Mouse (Mus musculus): ENCODE data around the gene Adamts15.

The Adamts15 gene

DNA sequence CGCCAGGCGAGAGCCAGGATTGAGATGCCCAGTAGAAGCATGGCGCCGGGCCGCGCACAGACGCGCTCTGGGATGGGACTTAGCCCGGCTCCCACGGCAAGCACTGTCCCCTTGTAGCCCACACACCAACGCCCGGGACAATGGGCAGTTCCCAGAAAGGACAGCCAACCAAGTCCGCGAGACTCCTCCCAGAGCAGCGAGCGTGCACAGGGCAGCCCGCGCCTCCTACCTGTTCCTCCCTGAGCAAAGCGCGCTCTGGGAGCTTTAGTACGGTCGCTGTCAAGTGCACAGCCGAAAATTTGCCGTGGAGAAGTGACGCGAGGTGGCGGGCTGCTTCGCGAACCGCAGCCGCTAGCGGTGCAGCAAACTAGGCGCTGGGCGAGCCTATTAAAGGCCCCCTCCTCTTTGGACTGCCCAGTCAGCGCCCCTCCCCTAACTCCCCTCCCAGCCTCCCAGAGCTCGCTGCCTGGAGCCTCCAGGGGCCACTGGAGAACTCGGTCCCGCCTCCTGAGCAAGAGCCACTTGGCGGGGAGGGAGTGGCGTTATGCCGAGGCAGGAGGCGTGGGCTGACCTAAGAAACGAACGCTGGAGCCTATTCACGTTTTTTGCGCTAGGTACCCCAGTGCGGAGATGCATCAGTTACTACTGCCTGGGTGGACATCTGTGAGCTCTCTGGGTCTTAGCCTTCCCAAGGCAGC lies at the start of gene Adamts15:
Adamts15 (minus strand) TSS at position 256 of the 698 bp plus-strand sequence.
- DNase-seq, result peak; percentile 88

DNA sequence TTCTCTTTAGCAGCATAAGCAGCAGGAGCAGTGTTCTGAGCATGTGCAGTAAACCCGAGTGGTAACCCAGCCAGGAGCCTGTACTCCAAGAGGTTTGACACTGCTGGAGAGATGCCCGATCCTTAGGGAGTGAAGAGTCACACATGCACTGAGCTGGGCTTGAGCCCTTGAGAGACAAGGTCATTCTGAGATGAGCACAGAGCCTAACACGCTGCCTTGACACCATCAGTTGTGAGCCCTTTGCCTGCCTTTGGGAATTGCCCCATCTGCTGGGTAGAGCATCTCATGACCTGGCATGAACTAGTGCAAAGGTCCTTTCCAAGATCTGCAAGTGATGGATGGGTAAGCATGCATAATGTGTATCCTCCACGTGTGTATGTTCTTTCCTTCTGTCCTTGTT lies 49.7 kb upstream of the Adamts15 start:
- no peak for DNase-seq

DNA sequence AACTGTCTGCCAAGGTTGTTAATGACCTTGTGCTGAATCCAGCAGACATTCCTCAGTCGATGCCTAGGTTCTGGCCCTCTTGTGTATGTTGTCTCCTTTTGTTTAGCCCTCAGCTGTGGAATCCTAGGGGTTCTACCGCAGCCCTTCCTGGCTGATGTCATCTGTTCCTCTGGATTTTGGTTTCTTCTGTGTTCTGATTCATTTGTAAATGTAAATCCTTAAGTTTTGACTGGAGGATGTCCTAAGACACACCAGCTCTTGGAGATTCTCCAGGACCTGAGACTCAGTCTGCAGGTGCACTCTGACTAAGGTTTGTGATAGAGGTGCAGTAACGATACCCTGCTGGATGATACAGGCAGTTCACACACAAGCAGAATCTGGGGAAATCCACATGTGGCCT lies 47.7 kb upstream of the Adamts15 start:
- DNase-seq, result no peak

DNA sequence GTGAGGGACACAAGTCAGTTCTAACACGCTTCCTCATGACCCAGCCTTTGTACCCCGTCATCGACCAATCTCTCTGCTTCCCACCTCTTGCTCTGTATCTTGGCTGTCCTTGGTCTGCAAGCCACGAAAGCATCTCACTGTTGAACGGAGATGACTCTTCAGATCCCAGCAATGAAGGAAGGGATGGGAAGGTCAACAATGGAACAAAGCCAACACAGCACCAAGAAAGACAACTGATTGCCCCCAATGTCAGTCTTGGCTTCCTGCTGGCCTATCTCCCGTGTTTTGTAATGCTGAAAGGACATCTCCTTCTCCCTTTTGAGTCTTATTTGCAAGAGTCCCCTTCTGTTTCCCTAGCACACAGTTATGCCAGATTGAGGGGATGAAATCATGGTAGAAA lies 45.9 kb upstream of the Adamts15 start:
- no peak for DNase-seq

DNA sequence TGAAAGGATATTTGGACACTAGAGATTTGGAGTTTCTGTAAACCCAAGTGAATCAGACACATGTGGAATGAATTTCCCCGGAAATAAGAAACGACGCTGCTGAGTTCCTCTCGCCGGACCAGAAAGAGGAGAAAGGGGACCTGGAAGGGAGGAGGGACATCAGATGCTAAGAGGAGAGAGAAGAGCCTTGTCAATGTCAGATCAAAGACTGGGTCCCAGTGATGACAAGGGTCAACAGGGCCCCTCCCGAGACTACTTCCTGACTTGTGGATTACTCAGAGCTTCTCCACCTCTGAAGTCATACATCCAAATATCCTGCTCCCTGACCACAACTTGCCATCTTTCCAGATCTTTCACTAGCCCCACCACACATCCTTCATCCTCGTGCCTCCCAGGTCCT lies 44.6 kb upstream of the Adamts15 start:
- DNase-seq, result no peak

DNA sequence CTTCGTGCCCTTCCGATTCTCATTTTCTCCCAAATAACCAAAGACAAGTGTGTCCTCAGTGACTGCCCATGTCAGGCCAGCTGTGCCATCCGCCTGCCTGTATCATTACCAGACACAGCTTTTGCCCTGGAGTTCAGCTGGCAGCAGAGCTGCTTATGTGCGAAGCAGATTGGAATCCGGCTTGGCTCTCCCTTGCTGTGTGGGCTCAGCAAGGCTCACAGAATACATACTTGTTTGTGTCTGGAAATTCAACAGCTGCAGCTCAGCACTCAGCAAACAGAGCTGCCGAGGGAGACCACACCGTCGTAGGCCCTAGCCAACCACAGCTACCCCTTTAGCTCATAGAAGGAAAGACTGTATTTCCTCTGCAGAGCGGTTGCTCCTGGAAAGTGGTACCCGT lies 42.4 kb upstream of the Adamts15 start:
- no peak for DNase-seq

DNA sequence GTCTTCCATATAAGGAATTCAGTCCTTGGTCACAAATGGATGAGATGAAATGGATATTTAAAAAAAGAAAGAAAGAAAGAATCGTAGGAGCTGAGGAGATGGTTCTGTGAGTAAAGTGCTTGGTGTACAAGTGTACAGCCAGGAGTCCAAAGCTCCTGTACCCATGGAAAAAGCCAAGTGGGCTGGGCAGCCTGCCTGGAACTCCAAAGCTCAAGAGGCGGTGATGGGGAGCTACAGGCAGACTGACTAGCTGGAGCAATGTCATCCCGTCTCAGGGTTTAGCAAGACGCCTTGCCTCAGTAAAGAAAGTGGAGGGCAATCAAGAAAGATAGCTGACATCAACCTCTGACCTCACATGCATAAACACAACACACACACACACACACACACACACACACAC lies 41.5 kb upstream of the Adamts15 start:
- no peak for DNase-seq

DNA sequence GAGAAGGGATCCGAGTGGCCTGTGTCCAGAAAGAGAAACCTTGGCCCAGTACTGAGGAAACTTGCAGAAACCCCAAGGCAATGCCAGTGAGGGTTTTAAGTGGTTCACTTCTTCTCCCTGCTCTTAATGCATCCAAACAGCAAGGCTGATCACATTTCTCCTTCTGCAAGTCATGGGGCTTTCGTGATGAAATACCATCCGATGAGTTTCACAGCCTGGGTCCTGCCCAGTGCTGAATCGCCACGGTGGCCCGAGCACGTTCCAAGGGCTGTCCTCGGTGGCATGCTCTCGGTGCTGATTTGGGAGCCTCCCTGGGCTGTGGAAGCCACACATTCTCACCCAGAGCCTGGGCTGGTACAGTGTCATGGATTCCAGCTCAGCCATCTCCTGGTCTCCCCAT lies 33.0 kb upstream of the Adamts15 start:
- no peak for DNase-seq

DNA sequence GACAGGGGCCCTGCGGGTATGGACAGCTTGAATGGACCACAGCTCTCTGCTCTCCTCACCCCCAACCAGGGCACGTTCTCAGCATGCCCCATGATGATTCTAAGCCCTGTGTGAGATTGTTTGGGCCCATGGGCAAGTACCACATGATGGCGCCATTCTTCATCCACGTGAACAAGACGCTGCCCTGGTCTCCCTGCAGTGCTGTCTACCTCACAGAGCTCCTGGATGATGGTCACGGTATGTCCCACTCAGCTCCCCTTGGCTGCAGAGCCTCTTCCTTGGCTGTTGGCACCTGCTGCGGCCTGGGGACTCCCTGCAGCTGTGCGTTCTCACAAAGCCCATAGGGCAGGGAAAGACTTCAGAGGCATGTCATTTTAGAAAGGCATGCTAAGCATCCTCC lies 31.0 kb upstream of the Adamts15 start:
- DNase-seq, result no peak

DNA sequence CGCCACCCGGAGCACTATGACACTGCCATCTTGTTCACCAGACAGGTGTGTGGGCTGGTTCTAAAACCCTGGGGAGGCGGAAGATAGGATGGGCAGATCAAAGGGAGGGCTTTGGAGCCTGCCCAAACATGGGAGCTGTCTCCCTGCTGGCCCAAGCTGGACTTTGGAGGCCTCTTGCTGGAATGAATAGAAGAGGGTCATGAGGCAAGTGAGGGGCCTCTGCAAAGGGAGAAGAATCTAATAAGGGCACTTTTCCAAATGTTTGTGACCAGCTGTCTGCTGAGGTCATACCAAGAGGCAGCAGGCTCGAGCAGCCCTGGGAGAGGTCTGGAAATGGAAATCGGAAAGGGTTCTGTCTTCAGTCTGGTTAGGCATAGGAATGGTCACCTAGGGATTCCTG lies 29.2 kb upstream of the Adamts15 start:
- DNase-seq, result no peak

DNA sequence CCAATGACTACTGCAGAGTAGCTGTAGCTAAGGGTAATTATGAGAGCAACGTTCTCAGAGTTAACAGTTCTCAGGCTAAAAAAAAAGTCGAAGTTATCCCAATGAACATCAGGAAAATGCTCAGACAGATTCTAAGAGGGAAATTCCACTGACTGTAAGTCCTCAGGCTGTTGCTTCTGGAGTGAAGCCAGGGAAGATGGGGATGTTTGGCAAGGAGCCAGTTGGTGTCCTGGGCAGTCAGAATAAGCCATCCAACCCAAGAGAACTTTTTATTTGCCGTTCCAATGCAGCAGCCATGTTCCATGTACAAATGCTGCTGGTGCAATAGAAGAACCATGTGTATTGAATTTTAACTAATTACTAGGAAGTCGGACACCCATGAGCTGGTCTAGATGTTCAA lies 28.3 kb upstream of the Adamts15 start:
- DNase-seq, result no peak

DNA sequence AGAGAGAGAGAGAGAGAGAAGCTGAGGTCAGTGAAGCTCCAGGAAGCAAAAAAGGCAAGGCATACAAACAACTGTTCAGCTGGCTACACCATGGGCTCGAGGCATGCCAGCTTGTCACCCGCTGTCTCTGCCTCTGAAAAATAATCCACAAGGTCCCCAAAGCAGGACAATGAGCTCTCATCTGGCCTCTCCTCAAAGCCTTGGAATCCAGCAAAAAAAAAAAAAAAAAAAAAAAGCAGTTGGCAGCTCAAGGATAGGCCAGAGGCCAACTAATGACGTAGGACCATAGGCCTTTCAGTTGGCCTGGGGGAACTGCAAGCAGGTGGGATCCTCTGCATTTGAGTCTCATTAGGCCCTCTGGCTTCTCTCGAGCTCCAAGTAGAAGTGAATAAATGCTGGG lies 27.7 kb upstream of the Adamts15 start:
- no peak for DNase-seq

DNA sequence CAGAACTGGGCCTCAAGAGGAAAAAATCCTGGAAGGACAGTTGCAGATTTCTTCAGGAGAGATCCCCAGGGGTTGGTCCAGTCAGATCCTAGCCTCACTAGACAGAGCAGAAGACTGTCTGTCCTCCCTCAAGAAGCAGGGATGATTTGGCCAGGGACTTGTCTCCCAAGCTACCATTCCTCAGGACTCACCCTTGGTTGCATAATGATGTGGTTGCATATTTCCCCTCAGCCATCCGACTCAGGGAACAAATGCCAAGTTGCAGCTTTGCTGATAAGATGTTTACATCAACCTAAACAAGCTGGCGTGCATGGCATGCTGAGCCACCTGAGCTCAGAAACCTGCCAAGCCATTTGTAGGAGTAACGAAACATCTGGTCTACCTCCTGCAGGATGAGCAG lies 27.2 kb upstream of the Adamts15 start:
- no peak for DNase-seq

DNA sequence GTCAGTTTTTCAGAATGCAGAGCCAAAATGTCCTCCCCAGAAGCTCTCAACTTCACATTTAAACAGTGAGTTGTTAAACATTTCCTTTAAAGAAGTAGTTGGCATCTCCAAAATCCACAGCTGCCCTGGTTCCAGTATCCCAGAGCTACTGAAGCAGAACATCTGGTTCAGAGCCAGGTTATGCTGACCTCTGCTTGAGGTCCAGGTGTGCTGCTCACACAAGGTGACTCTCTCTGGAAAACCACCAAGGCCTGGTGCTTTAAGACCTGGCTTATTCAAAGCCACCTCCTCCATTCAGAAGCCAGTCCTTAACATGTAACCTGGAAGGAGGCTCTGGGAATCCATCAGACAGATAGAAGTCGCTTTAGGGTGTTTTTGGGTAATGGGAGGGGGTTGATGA lies 23.0 kb upstream of the Adamts15 start:
- DNase-seq, result no peak

DNA sequence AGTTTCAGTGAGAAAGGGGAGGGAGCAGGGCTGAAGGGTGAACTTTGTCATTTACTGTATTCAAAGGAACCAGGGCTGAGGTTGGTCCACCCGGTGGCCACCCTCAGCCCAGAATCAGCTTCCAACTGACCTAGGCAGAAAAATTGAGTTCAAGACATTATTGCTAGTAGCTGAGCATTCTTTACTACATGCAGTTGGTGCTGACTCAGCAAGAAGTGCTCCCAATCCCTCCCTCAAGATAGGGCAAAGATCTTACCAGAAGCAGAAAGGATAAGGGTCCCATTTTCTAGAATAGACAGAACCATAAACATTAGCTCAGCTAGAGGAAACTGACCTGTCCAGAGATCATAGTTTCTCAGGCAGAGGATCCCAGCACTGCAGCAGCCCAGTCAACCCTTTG lies 22.0 kb upstream of the Adamts15 start:
- no peak for DNase-seq

DNA sequence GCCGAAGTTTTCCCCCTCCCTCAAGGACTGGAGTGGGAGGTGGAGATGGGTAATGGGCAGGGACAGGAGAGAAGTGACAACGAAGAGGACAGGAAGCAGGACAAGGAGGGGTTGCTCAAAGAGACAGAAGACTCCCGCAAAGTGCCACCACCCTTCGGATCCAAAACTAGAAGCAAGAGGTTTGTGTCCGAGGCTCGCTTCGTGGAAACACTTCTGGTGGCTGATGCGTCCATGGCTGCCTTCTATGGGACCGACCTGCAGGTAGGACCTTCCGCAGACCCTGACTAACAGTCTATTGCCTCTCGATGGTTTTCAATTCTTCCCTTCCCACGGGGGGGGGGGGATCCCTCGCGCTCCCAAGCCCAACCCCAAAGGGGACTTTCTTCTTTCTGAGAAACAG lies 21.1 kb upstream of the Adamts15 start:
- peak; percentile 28 for DNase-seq

DNA sequence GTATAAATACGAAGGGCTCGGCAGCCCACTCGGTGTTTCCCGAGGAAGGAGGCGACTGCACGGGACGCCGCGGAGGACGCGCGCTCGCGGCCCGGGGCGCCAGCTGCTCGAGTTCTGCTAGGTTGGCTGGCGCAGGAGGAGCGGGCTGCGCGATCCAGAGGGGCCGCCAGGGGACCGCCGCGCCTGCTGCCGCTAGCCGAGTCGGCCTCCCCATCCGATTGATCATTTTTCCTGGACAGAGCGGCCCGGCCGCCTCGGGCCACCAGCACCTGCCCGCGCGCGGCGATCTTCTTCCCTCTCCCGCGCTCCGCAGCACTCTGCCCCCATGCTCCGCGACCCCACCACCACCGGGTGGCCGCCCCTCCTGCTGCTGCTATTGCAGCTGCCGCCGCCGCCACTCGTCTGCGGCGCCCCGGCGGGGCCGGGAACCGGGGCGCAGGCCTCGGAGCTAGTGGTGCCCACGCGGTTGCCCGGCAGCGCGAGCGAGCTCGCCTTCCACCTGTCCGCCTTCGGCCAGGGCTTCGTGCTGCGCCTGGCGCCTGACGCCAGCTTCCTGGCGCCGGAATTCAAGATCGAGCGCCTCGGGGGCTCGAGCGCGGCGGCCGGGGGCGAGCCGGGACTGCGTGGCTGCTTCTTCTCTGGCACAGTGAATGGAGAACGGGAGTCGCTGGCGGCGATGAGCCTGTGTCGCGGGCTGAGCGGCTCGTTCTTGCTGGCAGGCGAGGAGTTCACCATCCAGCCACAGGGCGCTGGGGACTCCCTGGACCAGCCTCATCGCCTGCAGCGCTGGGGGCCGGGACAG lies 20.5 kb upstream of the Adamts15 start, which contains the start of gene Adamts8:
Adamts8 (plus strand) TSS at position 51 of the 802 bp plus-strand sequence.
- DNase-seq, result peak; percentile 84

DNA sequence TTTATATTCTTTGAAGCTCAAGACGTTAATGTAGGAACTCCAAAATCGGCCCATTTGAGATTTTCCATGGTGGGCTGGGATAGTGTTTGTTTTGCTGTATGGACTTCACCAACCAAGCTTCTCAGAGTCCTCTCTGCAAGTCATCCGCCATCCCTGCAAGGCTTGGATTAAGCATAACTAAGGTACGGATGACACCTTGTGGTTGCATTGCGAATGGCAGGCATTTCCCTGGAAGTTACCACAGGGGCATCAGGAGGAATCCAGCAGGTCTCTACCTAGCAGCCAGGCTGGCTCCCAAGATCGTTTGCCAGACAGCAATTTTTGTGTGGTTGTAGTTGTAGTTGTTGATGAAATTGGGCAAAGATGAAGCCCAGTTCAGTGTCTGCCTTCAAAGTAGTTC lies 18.1 kb upstream of the Adamts15 start:
- DNase-seq, result peak; percentile 90

DNA sequence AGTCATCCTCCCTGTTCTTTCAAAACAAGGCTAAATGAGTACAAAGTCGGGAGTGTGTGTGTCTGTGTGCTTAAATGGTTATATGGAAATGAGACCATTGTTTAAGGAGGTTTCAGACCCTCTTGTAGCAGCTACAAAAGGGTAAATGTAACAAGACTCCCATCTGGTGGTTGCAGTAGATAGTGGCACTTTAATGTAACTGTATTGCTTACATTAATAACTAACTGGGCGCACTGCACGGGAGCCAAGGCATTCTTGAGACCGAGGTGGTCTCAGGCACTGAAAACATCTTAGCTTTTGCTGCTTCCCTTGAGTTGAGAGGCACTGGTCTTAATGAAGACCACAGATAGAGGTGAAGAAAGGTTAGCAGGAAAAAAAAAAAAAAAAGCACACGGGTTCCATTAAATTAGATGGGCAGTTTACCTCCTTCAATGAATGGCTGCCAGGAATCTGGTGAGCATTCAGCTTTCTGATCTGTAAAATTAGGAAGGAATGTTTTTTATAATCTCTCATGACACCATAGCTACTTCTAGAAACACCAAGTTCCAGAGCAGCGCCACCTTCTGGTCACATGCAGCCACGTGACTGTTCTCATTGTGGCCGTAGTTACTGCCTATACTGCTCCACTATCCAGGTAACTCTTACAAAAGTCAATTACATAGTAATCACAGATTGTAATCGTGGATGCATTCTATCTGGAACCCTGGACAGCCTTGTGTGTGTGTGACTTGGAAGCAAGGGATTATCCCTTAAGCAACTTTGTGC lies 14.6 kb upstream of the Adamts15 start:
- peak; percentile 72 for DNase-seq

DNA sequence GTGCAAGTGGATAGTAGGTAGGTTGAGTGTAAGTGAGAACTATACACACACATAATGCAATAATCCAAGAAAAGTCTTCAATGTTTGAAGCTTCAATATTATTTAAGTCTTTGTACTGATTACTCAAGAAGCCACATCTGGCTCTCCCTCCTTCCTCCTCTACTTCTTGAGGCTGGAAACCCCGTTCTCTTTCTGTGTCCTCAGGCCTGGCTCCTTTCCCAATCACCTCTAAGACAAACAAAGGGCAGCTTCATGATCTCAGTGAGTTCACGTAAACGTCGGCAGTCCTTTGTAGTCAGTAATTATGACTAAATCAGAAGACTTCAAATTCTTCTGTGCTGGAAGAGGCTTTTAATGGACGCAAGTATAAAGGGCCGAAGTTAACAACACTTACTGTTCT lies 12.6 kb upstream of the Adamts15 start:
- no peak for DNase-seq

DNA sequence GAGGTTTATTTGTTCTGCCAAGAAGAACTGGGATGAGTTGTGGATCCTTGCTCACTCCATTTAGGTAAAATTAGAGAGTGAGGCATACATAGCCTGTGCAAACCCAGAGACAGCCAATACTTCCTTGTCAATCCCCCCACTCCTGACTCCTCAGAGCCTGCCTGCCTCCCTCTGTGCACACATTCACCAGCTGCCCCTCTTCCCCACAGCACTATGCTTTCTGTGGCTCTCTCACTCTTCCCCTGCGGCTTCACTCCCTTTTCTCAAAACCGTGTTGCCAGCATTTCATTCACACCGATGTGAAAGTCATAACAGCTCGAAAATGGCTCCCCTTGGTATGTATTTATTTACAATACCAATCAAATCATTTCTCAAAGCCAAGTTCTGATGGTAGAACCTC lies 10.1 kb upstream of the Adamts15 start:
- DNase-seq, result no peak

DNA sequence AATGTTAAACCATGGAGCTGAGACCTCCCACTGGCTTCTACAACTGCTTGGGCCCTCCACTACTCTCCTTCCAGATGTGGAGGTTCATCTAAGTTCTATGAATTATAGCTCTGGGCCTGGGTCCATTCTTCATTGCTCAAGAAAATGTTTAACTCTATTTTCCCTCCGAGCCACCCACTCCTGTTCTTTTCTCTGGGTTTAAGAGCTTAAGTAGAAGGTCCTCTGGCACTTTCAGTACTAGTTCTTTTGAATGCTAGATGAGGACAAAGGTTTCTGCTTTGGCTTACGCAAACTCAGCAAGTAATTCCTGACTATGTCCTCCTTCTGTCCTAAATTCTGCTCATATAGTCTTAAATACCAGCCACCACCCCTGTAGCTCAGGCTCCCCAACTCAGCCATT lies 6.5 kb upstream of the Adamts15 start:
- DNase-seq, result no peak

DNA sequence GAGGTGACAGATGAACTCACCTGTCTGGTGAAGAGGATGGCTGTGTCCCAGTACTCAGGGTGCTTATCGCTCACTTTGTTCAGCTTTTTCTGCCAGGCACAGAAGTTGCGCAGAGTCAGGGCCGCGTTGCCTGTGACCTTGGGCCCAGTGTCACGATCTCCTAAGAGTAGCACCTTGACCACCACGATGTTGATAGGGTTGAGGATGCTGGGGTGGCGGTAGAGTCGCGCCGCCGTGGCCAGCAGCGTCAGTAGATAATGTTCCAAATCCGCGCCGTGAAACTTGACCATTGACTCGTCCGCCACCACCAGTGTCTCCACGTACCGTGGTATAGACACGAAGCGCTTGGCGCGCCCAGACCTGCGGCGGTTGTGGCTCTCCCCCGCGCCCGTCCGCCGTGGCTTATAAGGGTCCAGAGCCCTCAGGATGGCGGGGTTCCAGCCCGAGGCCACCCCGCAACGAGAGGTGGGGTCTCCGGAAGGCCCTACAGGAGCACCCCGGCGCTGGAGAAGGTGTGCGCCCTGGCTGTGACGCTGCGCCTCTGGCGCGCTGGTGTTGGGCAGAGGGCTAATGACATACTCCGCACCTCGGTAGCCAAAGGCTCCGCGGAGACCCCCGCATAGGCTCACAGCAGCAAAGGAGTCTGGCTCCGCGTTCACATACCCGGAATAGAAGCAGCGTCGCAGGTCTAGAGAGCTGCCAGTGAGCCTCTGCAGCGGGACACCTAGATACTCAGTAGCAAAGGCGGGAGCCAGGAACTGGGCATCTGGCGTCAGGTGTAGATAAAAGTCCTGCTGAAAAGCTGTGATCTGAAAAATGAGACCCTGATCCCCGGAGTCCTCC lies 770 bp downstream of the Adamts15 start:
- DNase-seq, result peak; percentile 43

All from embryo, embryonic 11 days (tissue).